Mouse (Mus musculus) heart, postnatal 0 days (tissue): ENCODE data around the gene Mien1. TPM values are rescaled to one million over a fixed set of nuclear protein-coding genes. Genes with fewer than 3 reads are reported as not detected.

Experiments used
- ATAC-seq: fragments of 200-750 bp; cut with Nextera tagmentation; 2 replicates; pipeline ENCODE4 v1.8.0; 2017; ENCODE audit warnings: low read depth, moderate number of reproducible peaks, moderate library complexity; ENCODE audit not compliant: insufficient read depth
- DNase-seq: peaks from one replicate; pipeline ENCODE4 v3.0.0-alpha.2; 2016; ENCODE audit warnings: low spot score
- H3K27ac ChIP-seq: fragments of 300-500 bp; sonication (generic); 2 replicates; pipeline ENCODE4 v1.5.1; 2014; ENCODE audit warnings: low read depth, mild to moderate bottlenecking
- H3K27me3 ChIP-seq: fragments of 300-500 bp; sonication (generic); 2 replicates; pipeline ENCODE4 v1.6.1; 2014; ENCODE audit warnings: low read length, mixed read lengths; ENCODE audit not compliant: control insufficient read depth, insufficient read depth
- H3K36me3 ChIP-seq: fragments of 300-500 bp; sonication (generic); replicated peaks from 2 replicates; pipeline ENCODE4 v1.6.1; 2014; ENCODE audit warnings: low read length, mixed read lengths; ENCODE audit not compliant: control insufficient read depth, insufficient read depth
- H3K4me1 ChIP-seq: fragments of 300-500 bp; sonication (generic); 2 replicates; pipeline ENCODE4 v1.6.1; 2014; ENCODE audit warnings: antibody characterized with exemption; ENCODE audit not compliant: control insufficient read depth, insufficient read depth
- H3K4me2 ChIP-seq: fragments of 300-500 bp; sonication (generic); 2 replicates; pipeline ENCODE4 v1.6.1; 2014; ENCODE audit warnings: low read depth, mild to moderate bottlenecking, low read length, moderate library complexity
- H3K4me3 ChIP-seq: fragments of 300-500 bp; sonication (generic); 2 replicates; pipeline ENCODE4 v1.5.1; 2014; ENCODE audit warnings: low read depth, low read length
- H3K9ac ChIP-seq: fragments of 300-500 bp; sonication (generic); replicated peaks from 2 replicates; pipeline ENCODE4 v1.6.1; 2014; ENCODE audit warnings: low read depth, low read length, mixed read lengths
- H3K9me3 ChIP-seq: fragments of 300-500 bp; sonication (generic); replicated peaks from 2 replicates; pipeline ENCODE4 v1.6.1; 2016; ENCODE audit warnings: low read length; ENCODE audit not compliant: control insufficient read depth
- CTCF ChIP-seq: IDR thresholded peaks from 2 replicates; pipeline ENCODE4 v1.5.1; 2016; ENCODE audit warnings: antibody characterized with exemption, control low read depth, low read depth
- EP300 ChIP-seq: IDR thresholded peaks from 2 replicates; pipeline ENCODE4 v1.6.1; 2016; ENCODE audit warnings: antibody characterized with exemption, low read depth
- WGBS: fragments of 180-500 bp; shearing (Covaris S2); extraction: QIAGEN DNeasy Blood & Tissue Kit; methylation state at CpG from one replicate; pipeline ENCODE4 v1.1.7; 2014; 5-methylcytosine and 5-hydroxymethylcytosine counted together
- polyA plus RNA-seq: library from polyadenylated mRNA; unstranded; fragments of >200 nt; fragmentation: Nextera tagmentation; extraction: Ambion mirVana; gene quantifications from 2 replicates; pipeline ENCODE4 v1.2.1, GENCODE M21; 2015
- total RNA-seq: library from RNA; depleted of rRNA; stranded (reverse); fragments of >200 nt; gene quantifications from 2 replicates; pipeline ENCODE4 v1.2.3, GENCODE M21; 2014; ENCODE audit warnings: low replicate concordance

Mien1 gene
- total and polyA plus RNA-seq, 2 experiments from 2014 or later, result 20.6 to 104 TPM

DNA sequence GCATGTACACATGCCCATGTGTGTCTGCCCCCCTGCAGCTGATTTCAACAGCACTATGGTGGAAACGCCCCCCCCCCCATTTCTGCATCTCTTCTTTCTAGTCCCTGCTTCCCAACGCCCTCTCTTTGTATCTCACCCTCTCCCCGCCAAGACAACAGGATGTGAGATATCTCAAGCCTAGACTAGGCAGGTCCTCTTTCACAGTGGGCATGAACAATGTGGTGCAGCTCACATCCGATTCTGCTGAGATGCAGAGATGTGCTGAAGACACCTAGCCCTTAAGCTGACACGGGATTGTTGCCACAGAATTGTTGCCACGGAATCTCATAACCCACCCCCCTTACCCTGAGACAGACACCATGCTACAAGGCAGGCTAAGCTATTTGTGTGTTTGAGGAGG lies 25.7 kb upstream of the Mien1 start:
- Histone ChIP-seq H3K9ac (no peak overlapping the region), H3K9me3 (no peaks in the 10 kb centered on the region), H3K4me1 (no peaks in the 10 kb centered on the region), H3K4me2 (no peak overlapping the region), H3K27ac (no peak overlapping the region), H3K4me3 (no peak overlapping the region), H3K36me3 (no peaks in the 10 kb centered on the region), H3K27me3 (peaks cover 1% of the 10 kb centered on the region; the same call in 1 of the 2 replicates)
- DNase-seq, result no peak
- no peak for ATAC-seq
- WGBS, result 49% methylated on average over 6 of the region's 6 CpGs
- TF ChIP-seq CTCF (no peak), EP300 (no peak)

DNA sequence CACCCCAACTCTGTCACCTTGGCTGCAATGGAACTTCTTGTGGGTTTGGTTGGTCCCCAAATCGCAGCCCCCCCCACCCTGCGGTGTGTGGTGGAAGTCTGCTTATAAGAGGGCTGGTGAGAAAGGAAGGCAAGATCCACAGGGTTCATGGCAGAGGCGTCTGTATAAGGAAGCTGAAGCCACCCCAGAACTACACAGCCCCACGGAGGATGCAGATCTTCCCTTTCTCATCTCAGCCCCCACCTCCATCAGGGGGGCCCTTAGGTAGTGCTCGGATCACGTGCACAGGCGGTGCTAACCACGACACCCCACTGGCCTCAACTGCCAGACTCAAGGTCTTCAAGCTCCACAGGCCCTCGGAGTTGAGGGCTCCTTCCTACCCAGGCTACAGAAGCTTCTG lies 25.1 kb upstream of the Mien1 start:
- 76% methylated on average over 9 of the region's 9 CpGs for WGBS
- no peak overlapping the region for H3K27ac ChIP-seq
- TF ChIP-seq CTCF (no peak), EP300 (no peak)
- ATAC-seq (no peak), DNase-seq (no peak)
- no peaks in the 10 kb centered on the region for H3K4me1 ChIP-seq
- no peak overlapping the region for H3K4me3 ChIP-seq
- no peaks in the 10 kb centered on the region for H3K36me3 ChIP-seq
- H3K27me3 ChIP-seq, result peaks cover 7% of the 10 kb centered on the region
- no peak overlapping the region for H3K9ac ChIP-seq
- no peaks in the 10 kb centered on the region for H3K9me3 ChIP-seq
- H3K4me2 ChIP-seq, result no peak overlapping the region

DNA sequence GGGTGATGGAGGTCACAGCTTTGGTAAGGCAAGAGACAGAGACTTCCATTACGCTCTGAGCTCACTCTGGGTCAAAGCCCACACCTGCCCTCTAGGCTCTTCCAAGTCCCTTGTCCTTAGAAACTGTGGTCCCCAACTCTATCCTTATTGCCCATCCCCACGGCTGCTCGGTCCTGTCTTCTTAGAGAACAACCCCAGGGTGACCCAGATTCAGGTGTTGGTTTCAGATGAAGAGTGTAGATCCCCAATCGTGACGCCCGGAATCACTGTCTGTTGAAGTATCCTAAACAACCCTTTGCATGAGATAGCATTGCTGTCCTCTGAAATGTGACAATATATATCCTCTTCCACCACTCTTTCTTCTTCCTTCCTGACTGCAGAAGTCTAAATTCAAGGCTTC lies 23.5 kb upstream of the Mien1 start:
- H3K4me2 ChIP-seq, result no peak overlapping the region
- ATAC-seq (no peak), DNase-seq (no peak)
- H3K27me3 ChIP-seq, result peaks cover 18% of the 10 kb centered on the region
- TF ChIP-seq CTCF (no peak), EP300 (no peak)
- no peak overlapping the region for H3K27ac ChIP-seq
- no peaks in the 10 kb centered on the region for H3K36me3 ChIP-seq
- WGBS, result 80% methylated on average over 6 of the region's 6 CpGs
- no peaks in the 10 kb centered on the region for H3K4me1 ChIP-seq
- H3K4me3 ChIP-seq, result no peak overlapping the region
- H3K9me3 ChIP-seq, result no peaks in the 10 kb centered on the region
- H3K9ac ChIP-seq, result no peak overlapping the region

DNA sequence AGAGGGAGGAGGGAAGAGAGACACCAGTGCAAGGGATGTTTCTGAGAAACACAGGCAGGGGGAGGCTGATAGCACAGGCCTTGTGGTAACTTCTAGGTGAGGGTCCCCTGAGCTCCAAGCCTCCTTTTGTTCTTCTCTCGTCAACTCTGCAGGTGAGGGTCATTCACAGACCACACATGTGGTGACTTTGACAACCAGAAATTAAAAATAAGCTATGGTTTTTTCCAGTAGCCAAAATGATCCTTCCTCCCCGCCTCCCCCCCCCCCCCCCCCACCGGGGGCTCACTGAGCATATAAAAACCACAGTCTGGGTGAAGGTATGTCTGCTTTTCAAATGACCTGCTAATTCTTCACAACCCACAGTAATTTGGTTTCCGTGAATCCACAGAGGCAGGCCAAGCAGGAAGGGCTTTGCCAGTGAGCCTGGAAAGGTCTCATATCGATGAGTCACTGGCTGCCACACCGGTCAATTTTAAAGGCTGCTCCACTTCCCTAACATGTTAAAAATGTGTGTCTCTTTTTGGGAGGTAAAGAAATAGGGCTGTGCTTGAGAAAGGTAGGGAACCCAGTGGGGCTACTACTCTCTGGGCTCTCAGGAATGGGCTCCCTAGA lies 22.4 kb upstream of the Mien1 start:
- Histone ChIP-seq H3K36me3 (no peaks in the 10 kb centered on the region), H3K27ac (no peak overlapping the region), H3K4me1 (no peaks in the 10 kb centered on the region), H3K4me3 (no peak overlapping the region), H3K27me3 (peaks cover 18% of the 10 kb centered on the region), H3K9ac (no peak overlapping the region), H3K9me3 (no peaks in the 10 kb centered on the region), H3K4me2 (no peak overlapping the region)
- TF ChIP-seq CTCF (no peak), EP300 (no peak)
- DNase-seq, result no peak
- WGBS, result 40% methylated on average over 6 of the region's 6 CpGs
- no peak for ATAC-seq

- no peaks in the 10 kb centered on the region for H3K4me1 ChIP-seq
- 78% methylated on average over 9 of the region's 9 CpGs for WGBS
- no peaks in the 10 kb centered on the region for H3K9me3 ChIP-seq
- H3K36me3 ChIP-seq, result no peaks in the 10 kb centered on the region
- H3K4me3 ChIP-seq, result no peak overlapping the region
- no peak overlapping the region for H3K9ac ChIP-seq
- no peak overlapping the region for H3K4me2 ChIP-seq
- DNase-seq (no peak), ATAC-seq (no peak)
- TF ChIP-seq CTCF, result no peak
- no peak for TF ChIP-seq EP300
- no peak overlapping the region; the same call in 1 of the 2 replicates for H3K27ac ChIP-seq
- peaks cover 18% of the 10 kb centered on the region for H3K27me3 ChIP-seq
Measured at GRCm38 (mm10) chr11:98459860-98460259, 21.1 kb upstream of the Mien1 start.

DNA sequence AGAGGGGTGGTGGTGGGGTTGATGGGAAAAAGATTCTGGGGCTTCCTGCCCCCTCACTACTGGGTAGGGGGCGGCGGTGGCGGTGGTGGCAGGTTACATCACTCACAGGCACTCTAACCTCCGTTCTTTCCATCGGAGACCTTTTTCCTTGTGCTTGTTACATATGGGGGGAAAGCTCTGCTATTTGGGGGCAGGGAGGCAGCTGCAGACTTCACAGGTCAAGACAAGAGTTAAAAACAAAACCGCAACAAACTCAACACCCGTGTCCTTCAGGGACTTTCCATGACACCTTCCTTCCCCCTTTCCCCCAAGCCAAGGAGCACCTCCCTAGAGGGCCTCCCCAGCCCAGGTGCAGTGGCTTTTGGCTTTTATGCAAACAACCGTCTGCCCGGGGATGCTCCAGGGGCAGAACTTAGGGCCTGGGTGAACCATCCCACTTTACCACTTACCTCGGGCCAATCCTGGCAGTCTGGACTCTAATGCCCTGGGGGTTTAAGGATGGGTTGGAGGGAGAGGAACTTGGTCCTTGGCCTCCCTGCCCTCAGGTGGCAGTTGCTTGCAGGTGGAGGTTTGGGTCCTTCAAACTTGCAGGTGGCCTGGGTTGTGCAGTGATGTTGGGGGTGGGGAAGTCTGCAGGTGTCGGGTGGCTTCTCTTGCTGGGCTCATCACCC lies 20.4 kb upstream of the Mien1 start:
- H3K9ac ChIP-seq, result no peak overlapping the region
- TF ChIP-seq CTCF (no peak), EP300 (no peak)
- WGBS, result 25% methylated on average over 11 of the region's 11 CpGs
- H3K27ac ChIP-seq, result peak overlapping the region; percentile 33; the same call in 1 of the 2 replicates
- H3K4me1 ChIP-seq, result no peaks in the 10 kb centered on the region
- DNase-seq (no peak), ATAC-seq (no peak)
- peak overlapping the region; percentile 79; the same call in 1 of the 2 replicates for H3K4me2 ChIP-seq
- H3K27me3 ChIP-seq, result peaks cover 22% of the 10 kb centered on the region
- no peaks in the 10 kb centered on the region for H3K36me3 ChIP-seq
- H3K4me3 ChIP-seq, result no peak overlapping the region
- H3K9me3 ChIP-seq, result no peaks in the 10 kb centered on the region
